8 mouse cellular contexts compared by ENCODE assay signal in the genomic region with DNA sequence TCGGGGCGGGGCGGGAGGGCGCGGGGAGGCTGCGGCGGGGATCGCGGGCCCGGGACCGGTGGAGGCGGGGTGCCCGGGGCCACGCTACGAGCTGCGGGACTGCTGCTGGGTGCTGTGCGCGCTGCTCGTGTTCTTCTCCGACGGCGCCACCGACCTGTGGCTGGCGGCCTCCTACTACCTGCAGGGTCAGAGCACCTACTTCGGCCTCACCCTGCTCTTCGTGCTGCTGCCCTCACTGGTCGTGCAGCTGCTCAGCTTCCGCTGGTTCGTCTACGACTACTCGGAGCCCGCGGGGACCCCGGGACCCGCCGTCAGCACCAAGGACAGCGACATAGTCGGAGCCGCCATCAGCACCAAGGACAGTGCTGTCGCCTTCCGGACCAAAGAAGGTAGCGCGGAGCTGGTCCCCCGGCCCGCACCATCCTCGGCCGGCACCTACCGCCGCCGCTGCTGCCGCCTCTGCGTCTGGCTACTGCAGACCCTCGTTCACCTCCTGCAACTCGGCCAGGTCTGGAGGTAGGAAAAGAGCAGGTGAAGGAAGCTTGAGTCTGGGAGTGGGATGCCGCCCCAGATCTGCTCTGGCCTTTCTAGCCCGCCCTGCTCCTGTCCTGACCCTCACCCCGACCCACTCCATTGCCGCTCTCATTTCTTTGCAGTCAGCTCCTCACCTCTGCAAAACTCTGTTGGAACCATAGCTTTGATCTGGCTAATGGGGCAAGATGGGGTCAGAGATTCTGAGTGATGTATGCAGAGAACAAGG. TPM values are rescaled to one million over a fixed set of nuclear protein-coding genes. Genes with fewer than 3 reads are reported as not detected.
A peak's percentile ranks its signal among the peaks of the same experiment; 100 is the strongest.
DNase-seq lines count a peak whose midpoint lies in the region; ATAC-seq and TF ChIP-seq lines count a peak whose summit lies in the region.

No protein-coding gene starts in this region.

- no peak for TF ChIP-seq CTCF in olfactory bulb, adult 2 months (IDR thresholded peaks at IDR 0.05; ENCODE audit: insufficient read depth, low read depth, low read length)

- no peak overlapping the region for H3K27ac ChIP-seq in heart, embryonic 10.5 days
- no peak overlapping the region for H3K27ac ChIP-seq in kidney, embryonic 14.5 days (ENCODE audit: low read depth, low read length)
- no peak overlapping the region for H3K27ac ChIP-seq in lung, embryonic 16.5 days (ENCODE audit: low read length)
- no peak overlapping the region for H3K27ac ChIP-seq in olfactory bulb, adult 2 months (ENCODE audit: insufficient read depth, low read depth, low read length)

- H3K4me1 ChIP-seq in heart, embryonic 10.5 days = peaks cover 12% of the 10 kb centered on the region
- peaks cover 5% of the 10 kb centered on the region; the same call in 1 of the 2 replicates for H3K4me1 ChIP-seq in kidney, embryonic 14.5 days (ENCODE audit: control insufficient read depth, insufficient read depth, low read length)
- H3K4me1 ChIP-seq in lung, embryonic 16.5 days (replicated peaks; ENCODE audit: control insufficient read depth, insufficient read depth, low read length) = peaks cover 4% of the 10 kb centered on the region; the same call in 1 of the 2 replicates
- H3K4me1 ChIP-seq in olfactory bulb, adult 2 months (ENCODE audit: control insufficient read depth, insufficient read depth, low read length) = peaks cover 20% of the 10 kb centered on the region; the same call in 1 of the 2 replicates

- 1% methylated on average over 52 of the region's 58 CpGs for WGBS in heart, embryonic 10.5 days
- WGBS in kidney, embryonic 14.5 days = 3% methylated on average over 34 of the region's 58 CpGs
- 3% methylated on average over 36 of the region's 58 CpGs for WGBS in lung, embryonic 16.5 days
- 4% methylated on average over 55 of the region's 58 CpGs for WGBS in olfactory bulb, adult 2 months

- peak overlapping the region; percentile 97 for H3K4me2 ChIP-seq in kidney, embryonic 14.5 days (replicated peaks; ENCODE audit: low read depth, low read length)
- H3K4me2 ChIP-seq in lung, embryonic 16.5 days (ENCODE audit: low read depth, low read length) = peak overlapping the region; percentile 72

- H3K27me3 ChIP-seq in heart, embryonic 10.5 days (ENCODE audit: insufficient read depth, poor library complexity, severe bottlenecking) = peaks cover 85% of the 10 kb centered on the region
- peaks cover 53% of the 10 kb centered on the region for H3K27me3 ChIP-seq in kidney, embryonic 14.5 days (ENCODE audit: control insufficient read depth, insufficient read depth, low read length)
- H3K27me3 ChIP-seq in lung, embryonic 16.5 days (ENCODE audit: control insufficient read depth, insufficient read depth, low read depth, low read length) = peaks cover 36% of the 10 kb centered on the region

- H3K36me3 ChIP-seq in heart, embryonic 10.5 days = no peaks in the 10 kb centered on the region
- no peaks in the 10 kb centered on the region for H3K36me3 ChIP-seq in kidney, embryonic 14.5 days (ENCODE audit: control insufficient read depth, insufficient read depth, low read length)
- no peaks in the 10 kb centered on the region for H3K36me3 ChIP-seq in lung, embryonic 16.5 days (ENCODE audit: control insufficient read depth, insufficient read depth, low read length)

- peak overlapping the region; percentile 66 for H3K4me3 ChIP-seq in heart, embryonic 10.5 days
- peak overlapping the region; percentile 48 for H3K4me3 ChIP-seq in kidney, embryonic 14.5 days (ENCODE audit: low read length)
- peak overlapping the region; percentile 48 for H3K4me3 ChIP-seq in lung, embryonic 16.5 days (ENCODE audit: low read length)
- peak overlapping the region; percentile 42 for H3K4me3 ChIP-seq in olfactory bulb, adult 2 months (ENCODE audit: insufficient read depth, low read depth, low read length)

- peak; percentile 81 for ATAC-seq in kidney, embryonic 14.5 days (ENCODE audit: low FRiP score, low TSS enrichment)
- peak; percentile 80 for ATAC-seq in lung, embryonic 16.5 days (ENCODE audit: low read depth)

- DNase-seq in 3134 (ENCODE audit: extremely low read depth, insufficient read length, low spot score) (peak; percentile 28), R1 (ENCODE audit: low read depth, low spot score) (peak; percentile 87)
- DNase-seq in embryo, embryonic 11 days = peak; percentile 89
- peak; percentile 93 for DNase-seq in heart, embryonic 10.5 days (ENCODE audit: low spot score)
- DNase-seq in thymus, postnatal 4 days = peak; percentile 96

- H3K9me3 ChIP-seq in heart, embryonic 10.5 days = no peaks in the 10 kb centered on the region
- H3K9me3 ChIP-seq in kidney, embryonic 14.5 days (ENCODE audit: control insufficient read depth, low read length) = no peaks in the 10 kb centered on the region
- no peaks in the 10 kb centered on the region for H3K9me3 ChIP-seq in lung, embryonic 16.5 days (ENCODE audit: control insufficient read depth, low read length)

- no peak for TF ChIP-seq POLR2A in olfactory bulb, adult 2 months (IDR thresholded peaks at IDR 0.05; ENCODE audit: insufficient read depth, low read depth, low read length)

- no peak overlapping the region for H3K9ac ChIP-seq in kidney, embryonic 14.5 days (ENCODE audit: low read depth, low read length)
- no peak overlapping the region for H3K9ac ChIP-seq in lung, embryonic 16.5 days (ENCODE audit: low read length)

RNA-seq across cellular contexts. Expression of gene Xkr7, which starts 0.6 kb away (rescaled TPM):
- not detected in 2 replicates for polyA plus RNA-seq in heart, embryonic 10.5 days (2016; fragmentation: Nextera tagmentation; extraction: Ambion mirVana)
- not detected in 2 replicates for polyA plus RNA-seq in kidney, embryonic 14.5 days (2014; fragmentation: Nextera tagmentation; extraction: Ambion mirVana)
- polyA plus RNA-seq in lung, embryonic 16.5 days (2015; fragmentation: Nextera tagmentation; extraction: Ambion mirVana) = not detected in 2 replicates
- not detected in 2 replicates for polyA plus RNA-seq in olfactory bulb, adult 2 months (2012; ENCODE audit: insufficient read depth, insufficient read length, low replicate concordance, missing spikeins)

RNA-seq across cellular contexts. Expression of gene Pdrg1, which starts 17.0 kb away (rescaled TPM):
- 89.9 and 94.4 TPM in 2 replicates for polyA plus RNA-seq in heart, embryonic 10.5 days (2016; fragmentation: Nextera tagmentation; extraction: Ambion mirVana)
- polyA plus RNA-seq in kidney, embryonic 14.5 days (2014; fragmentation: Nextera tagmentation; extraction: Ambion mirVana) = 58.2 and 79.8 TPM in 2 replicates
- polyA plus RNA-seq in lung, embryonic 16.5 days (2015; fragmentation: Nextera tagmentation; extraction: Ambion mirVana) = 101 and 114 TPM in 2 replicates
- polyA plus RNA-seq in olfactory bulb, adult 2 months (2012; ENCODE audit: insufficient read depth, insufficient read length, low replicate concordance, missing spikeins) = not detected in 2 replicates

RNA-seq across cellular contexts. Expression of gene Ccm2l, which starts 33.5 kb away (rescaled TPM):
- 4.4 and 5.1 TPM in 2 replicates for polyA plus RNA-seq in heart, embryonic 10.5 days (2016; fragmentation: Nextera tagmentation; extraction: Ambion mirVana)
- 4.2 and 4.4 TPM in 2 replicates for polyA plus RNA-seq in kidney, embryonic 14.5 days (2014; fragmentation: Nextera tagmentation; extraction: Ambion mirVana)
- 2.8 and 3.5 TPM in 2 replicates for polyA plus RNA-seq in lung, embryonic 16.5 days (2015; fragmentation: Nextera tagmentation; extraction: Ambion mirVana)
- not detected in 2 replicates for polyA plus RNA-seq in olfactory bulb, adult 2 months (2012; ENCODE audit: insufficient read depth, insufficient read length, low replicate concordance, missing spikeins)

Comparison
In these comparisons a context has a peak if more than half of its experiments do, and no peak if none do; other contexts are left out.
1. DNase-seq: peak in every context shown above with its lines; median percentile 96 in thymus, postnatal 4 days; 93 in heart, embryonic 10.5 days; 89 in embryo, embryonic 11 days; 87 in R1; 28 in 3134.
2. RNA of gene Pdrg1, which starts 17.0 kb away (polyA plus RNA-seq): 101 to 114 TPM in lung, embryonic 16.5 days, 89.9 to 94.4 TPM in heart, embryonic 10.5 days and 58.2 to 79.8 TPM in kidney, embryonic 14.5 days; not detected in olfactory bulb, adult 2 months; every median in the first group is over 10 times any median in the second.
3. Peak in every context shown above with its lines, with median percentiles within 50 percentile points of each other: H3K4me3 ChIP-seq.